Mouse (Mus musculus): Measurements from ENCODE around the gene Gm44790.

Gene Gm44790

GRCm38 (mm10) chr6:86404996-86405395, 21.5 kb upstream of the Gm44790 start:
- no peak for DNase-seq

GRCm38 (mm10) chr6:86406306-86406705, 20.2 kb upstream of the Gm44790 start:
- no peak for DNase-seq

GRCm38 (mm10) chr6:86418711-86419110, 7.7 kb upstream of the Gm44790 start:
- no peak for DNase-seq

GRCm38 (mm10) chr6:86419239-86419638, 7.2 kb upstream of the Gm44790 start:
- DNase-seq: no peak

- no peak for DNase-seq
Measured at GRCm38 (mm10) chr6:86420491-86420890, 6.0 kb upstream of the Gm44790 start.

GRCm38 (mm10) chr6:86431531-86431930, 5.1 kb downstream of the Gm44790 start:
- no peak for DNase-seq

- no peak for DNase-seq
Measured at GRCm38 (mm10) chr6:86433696-86434095, 7.2 kb downstream of the Gm44790 start.

- peak; percentile 47 for DNase-seq
Measured at GRCm38 (mm10) chr6:86437711-86438110, 11.3 kb downstream of the Gm44790 start.

- peak; percentile 96 for DNase-seq
Measured at GRCm38 (mm10) chr6:86438272-86439118, 12.0 kb downstream of the Gm44790 start, which contains the start of gene C87436. TSS of gene C87436 (plus strand) at chr6:86438374.

GRCm38 (mm10) chr6:86439119-86439496, 12.7 kb downstream of the Gm44790 start:
- no peak for DNase-seq

GRCm38 (mm10) chr6:86439531-86439930, 13.1 kb downstream of the Gm44790 start:
- DNase-seq: no peak

GRCm38 (mm10) chr6:86441571-86441970, 15.1 kb downstream of the Gm44790 start:
- no peak for DNase-seq

GRCm38 (mm10) chr6:86445551-86445950, 19.1 kb downstream of the Gm44790 start:
- DNase-seq: no peak

- DNase-seq: no peak
Measured at GRCm38 (mm10) chr6:86446927-86447568, 20.6 kb downstream of the Gm44790 start.

- DNase-seq: no peak
Measured at GRCm38 (mm10) chr6:86456727-86457126, 30.3 kb downstream of the Gm44790 start.

GRCm38 (mm10) chr6:86463079-86463478, 36.6 kb downstream of the Gm44790 start:
- DNase-seq: no peak

- no peak for DNase-seq
Measured at GRCm38 (mm10) chr6:86471317-86471716, 44.9 kb downstream of the Gm44790 start.

GRCm38 (mm10) chr6:86471760-86472099, 45.3 kb downstream of the Gm44790 start:
- DNase-seq: no peak

- peak; percentile 100 for DNase-seq
Measured at GRCm38 (mm10) chr6:86472100-86472955, 45.9 kb downstream of the Gm44790 start.

- peak; percentile 45 for DNase-seq
Measured at GRCm38 (mm10) chr6:86473077-86473476, 46.6 kb downstream of the Gm44790 start.

- DNase-seq: no peak
Measured at GRCm38 (mm10) chr6:86474072-86474471, 47.6 kb downstream of the Gm44790 start.

GRCm38 (mm10) chr6:86474646-86475181, 48.3 kb downstream of the Gm44790 start:
- DNase-seq: no peak

Measured in cerebellum, adult 8-10 months (tissue).